Mouse (Mus musculus) ES-E14 (cell line): ENCODE results near the gene Saa2.

Experiments used
- CHD2 ChIP-seq: IDR thresholded peaks from 2 replicates; pipeline ENCODE4 v1.6.1; 2014; ENCODE audit warnings: mild to moderate bottlenecking, low read depth, low read length, inconsistent platforms
- HCFC1 ChIP-seq: IDR thresholded peaks from 2 replicates; pipeline ENCODE4 v1.6.1; 2012; ENCODE audit warnings: low read length, inconsistent platforms, borderline replicate concordance; ENCODE audit not compliant: insufficient read depth
- ZC3H11A ChIP-seq: IDR thresholded peaks from 2 replicates; pipeline ENCODE4 v1.6.1; 2012; ENCODE audit warnings: low read depth, mild to moderate bottlenecking, inconsistent platforms, low read length, borderline replicate concordance

- TF ChIP-seq HCFC1 (no peak), ZC3H11A (no peak), CHD2 (no peak)
Observed at GRCm38 (mm10) chr7:46723354-46723753, 28.2 kb upstream of the Saa2 start.
